Mouse (Mus musculus) gonadal fat pad, adult 2 months (tissue): Measurements from ENCODE around the gene Pcdh15. TPM values are rescaled to one million over a fixed set of nuclear protein-coding genes. Genes with fewer than 3 reads are reported as not detected.

Experiments used
- DNase-seq: peaks from one replicate; pipeline ENCODE4 v3.0.0-alpha.2; 2012; ENCODE audit warnings: low read depth
- polyA plus RNA-seq: library from polyadenylated mRNA; depleted of rRNA; stranded (reverse); fragments of >200 nt; gene quantifications from 2 replicates; pipeline ENCODE4 v1.2.3, GENCODE M21; 2012

The Pcdh15 gene
- polyA plus RNA-seq, 1 experiment, result 0.01 TPM

GRCm38 (mm10) chr10:73947799-73948198 lies 848.7 kb downstream of the Pcdh15 start:
- no peak for DNase-seq

GRCm38 (mm10) chr10:73953362-73953761 lies 854.2 kb downstream of the Pcdh15 start:
- no peak for DNase-seq

GRCm38 (mm10) chr10:73984057-73984456 lies 884.9 kb downstream of the Pcdh15 start:
- no peak for DNase-seq

GRCm38 (mm10) chr10:74008836-74009235 lies 909.7 kb downstream of the Pcdh15 start:
- DNase-seq, result no peak

GRCm38 (mm10) chr10:74023091-74023490 lies 923.9 kb downstream of the Pcdh15 start:
- DNase-seq, result no peak

GRCm38 (mm10) chr10:74053059-74053458 lies 953.9 kb downstream of the Pcdh15 start:
- DNase-seq, result no peak

- no peak for DNase-seq
These were observed 987.5 kb downstream of the Pcdh15 start for GRCm38 (mm10) chr10:74086653-74087052.

GRCm38 (mm10) chr10:74098296-74098695 lies 999.2 kb downstream of the Pcdh15 start:
- DNase-seq, result no peak

- no peak for DNase-seq
These were observed 1015.0 kb downstream of the Pcdh15 start for GRCm38 (mm10) chr10:74114107-74114506.

GRCm38 (mm10) chr10:74116817-74117216 lies 1017.7 kb downstream of the Pcdh15 start:
- DNase-seq, result no peak

- DNase-seq, result no peak
These were observed 1024.3 kb downstream of the Pcdh15 start for GRCm38 (mm10) chr10:74123421-74123820.

- DNase-seq, result no peak
These were observed 1030.0 kb downstream of the Pcdh15 start for GRCm38 (mm10) chr10:74129192-74129591.

GRCm38 (mm10) chr10:74129665-74130064 lies 1030.5 kb downstream of the Pcdh15 start:
- DNase-seq, result no peak

GRCm38 (mm10) chr10:74130805-74131204 lies 1031.7 kb downstream of the Pcdh15 start:
- DNase-seq, result no peak

- no peak for DNase-seq
These were observed 1048.8 kb downstream of the Pcdh15 start for GRCm38 (mm10) chr10:74147966-74148365.

GRCm38 (mm10) chr10:74181921-74182320 lies 1082.8 kb downstream of the Pcdh15 start:
- DNase-seq, result no peak

- no peak for DNase-seq
These were observed 1104.5 kb downstream of the Pcdh15 start for GRCm38 (mm10) chr10:74203650-74204049.

- no peak for DNase-seq
These were observed 1118.1 kb downstream of the Pcdh15 start for GRCm38 (mm10) chr10:74217268-74217667.

- DNase-seq, result no peak
These were observed 1121.3 kb downstream of the Pcdh15 start for GRCm38 (mm10) chr10:74220439-74220838.

- DNase-seq, result no peak
These were observed 1158.7 kb downstream of the Pcdh15 start for GRCm38 (mm10) chr10:74257716-74258446.

GRCm38 (mm10) chr10:74258639-74259038 lies 1159.5 kb downstream of the Pcdh15 start:
- DNase-seq, result no peak

GRCm38 (mm10) chr10:74269637-74270269 lies 1170.6 kb downstream of the Pcdh15 start:
- no peak for DNase-seq

- no peak for DNase-seq
These were observed 1171.8 kb downstream of the Pcdh15 start for GRCm38 (mm10) chr10:74270894-74271293.
